Mouse (Mus musculus) intestine, embryonic 14.5 days (tissue): ENCODE measurements at regions not wholly inside any gene's neighbourhood (a gene's known extent, or its start where the extent isn't known, plus 50 kb on each side); places are given as distances from the start of the nearest gene placed in this dataset.
A peak's percentile ranks its signal among the peaks of the same experiment; 100 is the strongest.

Experiments used
- ATAC-seq: fragments of 200-750 bp; cut with Nextera tagmentation; replicated peaks from 2 replicates; pipeline ENCODE4 v1.8.0; 2017; ENCODE audit warnings: low read depth, moderate number of reproducible peaks, moderate TSS enrichment, moderate library complexity; ENCODE audit not compliant: low FRiP score, low TSS enrichment
- DNase-seq: peaks from one replicate; pipeline ENCODE4 v3.0.0-alpha.2; 2018; ENCODE audit warnings: low spot score
- H3K27ac ChIP-seq: fragments of 300-500 bp; sonication (generic); 2 replicates; pipeline ENCODE4 v1.5.1; 2014; ENCODE audit warnings: low read depth, mild to moderate bottlenecking, control low read depth
- H3K27me3 ChIP-seq: fragments of 300-500 bp; sonication (generic); replicated peaks from 2 replicates; pipeline ENCODE4 v1.6.1; 2014; ENCODE audit warnings: low read length, control low read depth; ENCODE audit not compliant: control insufficient read depth, insufficient read depth
- H3K36me3 ChIP-seq: fragments of 300-500 bp; sonication (generic); 2 replicates; pipeline ENCODE4 v1.6.1; 2014; ENCODE audit warnings: low read length, control low read depth; ENCODE audit not compliant: control insufficient read depth, insufficient read depth
- H3K4me1 ChIP-seq: fragments of 300-500 bp; sonication (generic); replicated peaks from 2 replicates; pipeline ENCODE4 v1.6.1; 2014; ENCODE audit warnings: low read length, control low read depth, mixed read lengths; ENCODE audit not compliant: control insufficient read depth, insufficient read depth
- H3K4me2 ChIP-seq: fragments of 300-500 bp; sonication (generic); 2 replicates; pipeline ENCODE4 v1.6.1; 2014; ENCODE audit warnings: low read length
- H3K4me3 ChIP-seq: fragments of 300-500 bp; sonication (generic); 2 replicates; pipeline ENCODE4 v1.5.1; 2014; ENCODE audit warnings: low read depth, low read length, control low read depth, mixed read lengths
- H3K9ac ChIP-seq: fragments of 300-500 bp; sonication (generic); 2 replicates; pipeline ENCODE4 v1.6.1; 2014; ENCODE audit warnings: mild to moderate bottlenecking, low read length
- H3K9me3 ChIP-seq: fragments of 300-500 bp; sonication (generic); 2 replicates; pipeline ENCODE4 v1.6.1; 2016; ENCODE audit warnings: low read length, control low read depth; ENCODE audit not compliant: control insufficient read depth
- WGBS: fragments of 180-500 bp; shearing (Covaris S2); extraction: QIAGEN DNeasy Blood & Tissue Kit; methylation state at CpG from one replicate; pipeline ENCODE4 v1.1.7; 2014; 5-methylcytosine and 5-hydroxymethylcytosine counted together

DNA sequence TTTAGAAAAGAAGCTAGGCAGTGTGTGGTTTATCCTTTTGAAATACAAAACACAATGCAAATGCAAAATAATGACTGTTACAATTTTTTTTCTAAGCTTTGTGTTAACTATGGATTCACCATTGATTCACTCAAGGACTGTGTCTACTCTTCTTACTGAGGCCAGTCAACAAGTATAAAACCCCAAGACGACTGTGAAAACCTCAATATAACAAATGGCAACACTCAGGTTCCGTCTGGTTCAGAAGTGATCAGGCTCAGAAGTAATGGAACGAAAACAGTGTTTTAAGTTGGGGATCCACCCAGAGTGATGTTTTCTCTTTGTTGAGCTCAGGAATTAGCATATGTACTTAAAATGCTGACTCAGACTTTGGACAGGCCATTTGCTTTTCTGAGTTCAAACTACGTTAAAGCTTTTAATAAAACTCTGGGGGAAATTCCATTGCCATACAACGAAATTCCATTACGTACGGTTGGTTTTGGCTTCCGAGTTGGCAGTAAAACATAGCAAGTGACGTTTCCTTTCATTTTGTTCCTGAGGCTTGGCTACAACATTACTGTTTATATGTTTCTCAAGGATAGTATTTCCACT is 356.6 kb upstream of the Atp2b1 start:
- H3K4me2 ChIP-seq: no peak overlapping the region
- WGBS: 83% methylated on average over 9 of the region's 9 CpGs
- ATAC-seq (no peak), DNase-seq (no peak)
- H3K4me3 ChIP-seq: no peak overlapping the region
- no peaks in the 10 kb centered on the region for H3K36me3 ChIP-seq
- no peaks in the 10 kb centered on the region for H3K4me1 ChIP-seq
- no peak overlapping the region for H3K27ac ChIP-seq
- no peaks in the 10 kb centered on the region for H3K27me3 ChIP-seq
- H3K9me3 ChIP-seq: no peaks in the 10 kb centered on the region
- no peak overlapping the region for H3K9ac ChIP-seq

DNA sequence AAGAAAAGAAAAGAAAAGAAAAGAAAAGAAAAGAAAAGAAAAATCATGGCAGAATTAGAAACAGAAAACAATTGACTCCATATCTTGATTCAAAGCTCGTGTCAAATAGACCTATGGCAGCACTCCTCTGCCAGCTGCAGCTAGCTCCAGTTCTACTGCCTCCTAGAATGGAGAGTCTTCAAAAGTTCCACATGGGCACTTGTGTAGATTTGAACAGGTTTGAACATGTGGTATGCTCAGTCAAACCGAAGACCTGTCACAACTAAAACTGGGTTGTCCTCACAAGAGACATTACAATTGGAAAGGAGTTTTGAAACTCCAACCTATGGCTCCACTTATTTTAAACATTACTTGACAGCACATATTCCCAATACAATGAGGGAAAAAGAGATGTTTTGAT is 355.6 kb upstream of the Atp2b1 start:
- Histone ChIP-seq H3K36me3 (no peaks in the 10 kb centered on the region), H3K27me3 (no peaks in the 10 kb centered on the region), H3K27ac (no peak overlapping the region), H3K4me3 (no peak overlapping the region), H3K4me1 (no peaks in the 10 kb centered on the region), H3K4me2 (no peak overlapping the region), H3K9me3 (no peaks in the 10 kb centered on the region), H3K9ac (no peak overlapping the region)
- whole genome bisulfite sequencing: 89% methylated on average over 2 of the region's 2 CpGs
- DNase-seq: no peak
- ATAC-seq: no peak

GRCm38 (mm10) chr10:98562297-98562912 is 351.8 kb upstream of the Atp2b1 start:
- WGBS: 84% methylated on average over 2 of the region's 2 CpGs
- ATAC-seq: no peak

GRCm38 (mm10) chr10:98572782-98573536 is 341.2 kb upstream of the Atp2b1 start:
- WGBS: 50% methylated on average over 16 of the region's 16 CpGs
- Histone ChIP-seq H3K4me1 (peaks cover 3% of the 10 kb centered on the region; the same call in 1 of the 2 replicates), H3K9me3 (no peaks in the 10 kb centered on the region), H3K4me2 (peak overlapping the region; percentile 13; the same call in 1 of the 2 replicates), H3K36me3 (no peaks in the 10 kb centered on the region), H3K27ac (no peak overlapping the region), H3K9ac (no peak overlapping the region), H3K4me3 (no peak overlapping the region), H3K27me3 (no peaks in the 10 kb centered on the region)
- ATAC-seq: no peak
- DNase-seq: no peak

More at GRCm38 (mm10) chr10:98562297-98562912, 351.8 kb upstream of the Atp2b1 start:
- no peak overlapping the region for H3K9ac ChIP-seq
- H3K4me1 ChIP-seq: no peaks in the 10 kb centered on the region
- DNase-seq: no peak
- H3K9me3 ChIP-seq: no peaks in the 10 kb centered on the region
- H3K4me3 ChIP-seq: no peak overlapping the region
- H3K4me2 ChIP-seq: no peak overlapping the region
- no peak overlapping the region for H3K27ac ChIP-seq
- H3K27me3 ChIP-seq: no peaks in the 10 kb centered on the region
- H3K36me3 ChIP-seq: no peaks in the 10 kb centered on the region

DNA sequence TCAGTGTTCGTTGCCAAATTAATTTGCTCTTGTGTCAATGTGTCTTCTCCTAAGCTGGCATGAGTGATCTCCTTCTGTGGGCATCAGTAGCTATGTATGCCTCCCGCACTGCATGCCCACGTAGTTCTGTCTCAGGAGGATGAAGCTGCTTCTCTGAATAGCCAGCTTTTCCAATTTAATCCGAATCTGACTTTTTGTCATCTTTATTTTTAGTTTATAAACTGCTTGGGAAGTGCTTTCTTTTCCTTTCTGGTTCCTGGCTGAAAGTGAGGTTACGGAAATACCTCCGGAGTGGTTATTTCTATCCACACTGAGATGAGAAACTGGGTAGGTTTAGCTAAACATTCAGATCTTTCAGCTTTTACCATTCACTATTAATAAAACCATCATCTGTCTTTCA is 337.2 kb upstream of the Atp2b1 start:
- DNase-seq: no peak

DNA sequence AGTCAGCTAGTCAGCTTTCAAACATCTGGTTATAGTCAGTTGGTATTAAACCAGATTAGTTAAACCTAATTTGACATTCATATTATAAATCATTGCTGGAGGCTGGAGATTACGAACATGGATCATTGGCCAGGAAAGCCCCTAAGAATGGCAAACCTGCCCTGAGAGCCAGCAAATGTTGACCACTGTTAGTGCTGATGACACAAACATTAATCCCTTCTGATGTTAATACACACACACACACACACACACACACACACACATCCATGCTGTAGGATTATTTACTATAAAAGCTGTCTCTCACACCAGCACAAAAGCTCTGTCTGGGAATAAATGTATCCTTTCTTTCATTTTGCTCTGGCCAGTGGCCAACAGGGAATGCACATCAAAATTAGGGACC is 329.4 kb upstream of the Atp2b1 start:
- WGBS: 89% methylated on average over 1 of the region's 1 CpGs
- Histone ChIP-seq H3K4me1 (no peaks in the 10 kb centered on the region), H3K27ac (no peak overlapping the region), H3K9me3 (no peaks in the 10 kb centered on the region), H3K4me2 (no peak overlapping the region), H3K36me3 (no peaks in the 10 kb centered on the region), H3K4me3 (no peak overlapping the region), H3K9ac (no peak overlapping the region), H3K27me3 (no peaks in the 10 kb centered on the region)
- DNase-seq (no peak), ATAC-seq (no peak)

More for the DNA sequence above, 337.2 kb upstream of the Atp2b1 start:
- no peak for ATAC-seq
- no peak overlapping the region for H3K27ac ChIP-seq
- H3K9me3 ChIP-seq: no peaks in the 10 kb centered on the region
- H3K4me1 ChIP-seq: peaks cover 3% of the 10 kb centered on the region; the same call in 1 of the 2 replicates
- H3K36me3 ChIP-seq: no peaks in the 10 kb centered on the region
- no peak overlapping the region for H3K9ac ChIP-seq
- WGBS: 85% methylated on average over 6 of the region's 6 CpGs
- no peak overlapping the region for H3K4me3 ChIP-seq
- no peaks in the 10 kb centered on the region for H3K27me3 ChIP-seq
- no peak overlapping the region for H3K4me2 ChIP-seq

DNA sequence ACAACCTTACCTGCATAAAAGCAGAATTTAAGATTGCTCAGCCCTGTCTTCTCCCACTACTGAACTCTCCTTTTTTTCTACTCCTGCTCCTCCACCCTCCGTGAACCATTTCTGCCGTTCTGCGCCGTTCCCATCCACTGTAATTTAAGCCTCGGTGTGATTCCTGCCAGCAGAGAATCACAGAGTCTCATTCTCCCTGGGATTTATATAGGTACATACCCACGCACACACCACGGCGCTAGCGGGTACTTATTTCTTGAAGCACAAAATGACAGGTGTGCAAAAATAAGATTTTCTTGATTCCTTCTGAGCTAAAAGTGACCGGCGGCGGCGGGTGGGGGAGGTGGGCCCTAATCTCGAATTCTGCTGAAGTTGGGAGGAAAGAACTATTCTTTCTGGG is 324.5 kb upstream of the Atp2b1 start:
- H3K9ac ChIP-seq: no peak overlapping the region
- no peak for ATAC-seq
- H3K4me2 ChIP-seq: no peak overlapping the region

GRCm38 (mm10) chr10:98592154-98592553 is 322.1 kb upstream of the Atp2b1 start:
- Histone ChIP-seq H3K9me3 (no peaks in the 10 kb centered on the region), H3K4me3 (no peak overlapping the region), H3K4me2 (no peak overlapping the region), H3K9ac (no peak overlapping the region), H3K4me1 (no peaks in the 10 kb centered on the region), H3K27ac (no peak overlapping the region), H3K27me3 (no peaks in the 10 kb centered on the region), H3K36me3 (no peaks in the 10 kb centered on the region)
- ATAC-seq (no peak), DNase-seq (no peak)
- 74% methylated on average over 6 of the region's 6 CpGs for WGBS

More for the DNA sequence above, 324.5 kb upstream of the Atp2b1 start:
- H3K4me3 ChIP-seq: no peak overlapping the region
- H3K36me3 ChIP-seq: no peaks in the 10 kb centered on the region
- WGBS: 82% methylated on average over 14 of the region's 14 CpGs
- no peak overlapping the region for H3K27ac ChIP-seq
- no peaks in the 10 kb centered on the region for H3K4me1 ChIP-seq
- no peak for DNase-seq
- no peaks in the 10 kb centered on the region for H3K9me3 ChIP-seq
- no peaks in the 10 kb centered on the region for H3K27me3 ChIP-seq
